Mouse (Mus musculus): Measurements from ENCODE around the gene Sfrp2. TPM values are rescaled to one million over a fixed set of nuclear protein-coding genes. Genes with fewer than 3 reads are reported as not detected.

Gene Sfrp2
- total RNA-seq (2021) = 1 to 10 TPM; 1.7 to 2.3 TPM
- long read RNA-seq, partial matches to known transcripts = 0 of 1 reads
- long read RNA-seq, other reads (novel, unspliced or antisense) = 1 of 1 reads

DNA sequence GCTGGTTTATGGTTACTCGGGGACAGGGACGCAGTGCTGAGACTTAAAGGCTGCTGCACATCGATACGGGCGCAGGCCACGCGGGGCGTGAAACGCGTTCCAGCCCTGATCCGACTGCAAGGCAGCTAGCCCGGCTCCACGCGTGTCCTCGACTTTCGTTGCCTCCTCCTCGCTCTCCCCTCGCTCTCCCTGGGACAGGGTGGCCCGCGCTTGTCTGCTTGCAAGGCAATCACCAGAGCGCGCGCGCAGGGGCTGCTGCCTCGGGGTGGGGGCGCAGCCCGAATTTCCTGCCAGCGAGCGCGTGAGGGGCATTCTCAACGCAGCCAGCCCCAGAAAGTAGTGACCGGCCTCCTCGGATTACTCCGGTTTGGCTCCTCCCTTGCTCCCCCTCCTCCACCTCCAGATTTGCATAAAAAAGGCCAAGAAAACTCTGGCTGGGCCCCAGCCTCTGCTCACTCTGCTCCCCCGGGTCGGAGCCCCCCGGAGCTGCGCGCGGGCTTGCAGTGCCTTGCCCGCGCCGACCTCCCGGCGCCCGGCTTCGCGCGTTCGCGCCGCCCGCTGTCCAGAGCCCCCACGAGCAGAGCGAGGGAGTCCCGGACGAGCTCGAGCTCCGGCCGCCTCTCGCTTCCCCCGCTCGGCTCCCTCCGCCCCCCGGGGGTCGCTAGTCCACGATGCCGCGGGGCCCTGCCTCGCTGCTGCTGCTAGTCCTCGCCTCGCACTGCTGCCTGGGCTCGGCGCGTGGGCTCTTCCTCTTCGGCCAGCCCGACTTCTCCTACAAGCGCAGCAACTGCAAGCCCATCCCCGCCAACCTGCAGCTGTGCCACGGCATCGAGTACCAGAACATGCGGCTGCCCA lies at the start of gene Sfrp2:
Sfrp2 (plus strand) TSS at position 451 of the 855 bp plus-strand sequence.
- no peak for DNase-seq (ENCODE audit: low spot score in 2 of 2)

DNA sequence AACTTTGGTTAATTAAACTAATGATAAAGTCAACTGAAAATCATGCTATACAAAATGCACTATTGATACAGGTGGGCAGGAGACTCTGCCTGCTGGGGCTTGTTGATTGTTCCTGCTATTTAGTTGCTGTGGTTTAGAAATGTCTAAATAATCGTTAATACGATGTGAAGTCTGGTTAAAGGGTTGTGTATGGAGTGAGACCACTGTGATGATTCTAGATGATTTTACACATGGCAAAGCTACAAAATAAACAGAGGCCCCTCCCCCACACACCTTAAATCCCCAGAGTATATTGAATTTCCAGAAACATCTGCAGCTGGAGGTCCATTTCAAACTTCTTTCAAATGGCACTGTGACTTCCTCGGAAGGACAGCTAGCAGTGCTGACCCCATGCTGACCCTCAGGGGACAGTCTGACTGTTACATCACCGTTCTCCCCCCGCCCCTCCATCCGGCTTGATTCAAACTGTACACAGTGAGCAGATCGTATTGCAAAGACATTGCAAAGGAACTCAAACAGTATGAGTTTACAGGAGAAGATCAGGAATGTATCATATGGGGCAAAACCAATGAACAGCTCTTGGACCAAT lies 48.4 kb upstream of the Sfrp2 start:
- no peak for DNase-seq (ENCODE audit: low spot score in 2 of 2)

DNA sequence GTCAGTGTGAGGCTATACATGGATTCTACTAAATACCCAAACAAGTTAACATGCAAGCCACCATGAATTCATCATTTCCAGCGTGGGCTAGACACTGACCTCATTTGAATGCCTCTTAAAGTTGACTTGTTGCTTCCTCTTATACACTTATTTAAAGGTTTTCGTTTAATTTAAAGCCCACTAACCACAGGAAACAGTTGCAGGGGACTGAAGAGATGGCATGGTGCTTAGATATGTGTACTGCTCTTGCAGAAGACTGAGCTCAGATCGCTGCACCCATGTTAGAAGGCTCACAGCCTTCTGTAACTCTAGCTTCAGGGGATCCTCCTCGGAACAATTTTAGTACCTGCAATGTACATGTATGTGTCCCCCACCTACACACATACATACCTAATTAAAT lies 47.5 kb upstream of the Sfrp2 start:
- DNase-seq (ENCODE audit: low spot score in 2 of 2) = no peak

DNA sequence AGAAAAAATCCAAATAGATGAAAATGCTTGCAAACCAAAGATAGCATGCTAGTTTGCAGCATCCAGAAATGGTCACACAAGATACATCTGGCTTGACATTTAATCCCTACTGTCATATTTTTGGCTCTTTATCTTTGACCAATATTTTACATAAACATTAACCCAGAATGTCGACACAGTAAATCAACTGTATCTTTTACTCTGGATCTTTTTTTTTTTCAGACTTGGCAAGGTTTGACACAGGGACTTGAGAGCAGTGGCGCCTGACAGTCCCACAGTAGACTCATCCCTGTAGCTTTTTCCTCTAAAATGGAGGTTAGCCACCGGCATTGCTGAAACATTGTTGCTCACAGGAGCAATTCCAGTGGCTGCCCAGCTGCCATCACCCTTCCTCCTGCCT lies 37.9 kb upstream of the Sfrp2 start:
- no peak for DNase-seq (ENCODE audit: low spot score in 2 of 2)

DNA sequence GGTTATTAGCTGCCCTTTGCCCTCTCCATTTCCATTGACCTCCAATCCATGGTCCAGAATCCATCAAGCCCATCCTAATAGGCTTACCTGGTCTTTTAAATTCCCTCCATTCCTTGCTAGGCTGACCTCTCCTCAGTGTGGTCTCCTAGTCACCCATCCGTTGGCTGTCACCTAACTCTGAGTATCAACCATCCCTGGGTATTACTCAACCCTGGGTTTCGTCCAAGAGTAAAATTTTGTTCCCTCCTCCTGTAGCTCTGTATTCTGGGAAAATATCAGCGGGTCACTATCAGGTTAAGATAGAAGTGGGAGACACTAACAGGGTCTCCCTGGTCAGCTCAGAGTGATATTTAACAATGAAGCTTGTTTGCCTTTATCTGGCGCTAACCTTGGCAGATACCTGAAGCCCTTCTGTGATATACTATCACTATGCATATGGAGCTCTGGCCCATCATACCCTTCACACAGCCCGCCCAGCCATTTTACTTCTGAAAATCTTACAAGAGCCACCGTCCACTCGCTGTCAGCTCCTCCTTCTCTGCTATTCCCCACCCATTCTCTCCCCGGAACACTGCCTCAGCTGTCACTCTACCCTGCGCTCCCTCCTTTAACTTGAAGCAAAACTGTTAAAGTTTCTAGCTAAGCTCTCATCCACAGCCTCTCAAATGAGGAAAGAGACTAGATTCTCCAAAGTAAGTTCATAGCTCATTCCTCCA lies 37.3 kb upstream of the Sfrp2 start:
- no peak for DNase-seq (ENCODE audit: low spot score in 2 of 2)

DNA sequence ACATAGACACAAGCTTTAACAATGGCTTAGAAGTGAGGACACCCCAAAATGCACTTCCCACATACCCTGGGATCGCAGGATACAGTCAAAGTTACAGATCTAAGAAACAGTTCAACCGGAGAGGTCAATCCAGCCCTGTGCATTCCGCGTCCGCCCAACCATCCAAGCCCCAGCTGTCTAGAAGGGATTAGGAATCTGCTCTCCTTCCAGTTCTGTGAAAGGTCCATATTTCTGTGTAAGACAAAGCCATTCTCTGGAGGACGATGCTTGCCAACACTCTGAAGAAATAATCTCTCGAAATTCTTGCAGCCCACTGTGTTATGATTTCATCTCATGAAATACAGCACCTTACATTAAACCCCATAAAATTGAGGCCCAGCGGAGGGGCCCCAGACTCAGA lies 32.1 kb upstream of the Sfrp2 start:
- no peak for DNase-seq (ENCODE audit: low spot score in 2 of 2)

DNA sequence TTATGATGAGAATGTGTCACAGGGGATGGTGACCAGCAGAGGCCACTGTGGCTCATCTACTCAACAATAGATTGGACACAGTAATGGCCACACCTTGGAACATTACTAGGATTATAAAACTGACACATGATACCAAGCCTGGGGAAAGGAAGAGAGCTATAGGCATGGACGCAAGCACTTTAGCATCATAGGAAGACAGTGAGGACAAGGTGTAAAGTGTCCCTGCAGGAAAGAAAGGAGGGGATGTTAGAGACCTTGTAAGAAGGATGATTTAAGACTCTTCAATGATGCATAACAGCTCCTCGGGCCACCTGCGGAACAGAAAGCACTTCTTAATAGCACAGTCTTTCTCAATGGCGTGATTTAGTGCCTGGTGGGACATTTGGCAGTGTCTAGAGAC lies 29.1 kb upstream of the Sfrp2 start:
- no peak for DNase-seq (ENCODE audit: low spot score in 2 of 2)

DNA sequence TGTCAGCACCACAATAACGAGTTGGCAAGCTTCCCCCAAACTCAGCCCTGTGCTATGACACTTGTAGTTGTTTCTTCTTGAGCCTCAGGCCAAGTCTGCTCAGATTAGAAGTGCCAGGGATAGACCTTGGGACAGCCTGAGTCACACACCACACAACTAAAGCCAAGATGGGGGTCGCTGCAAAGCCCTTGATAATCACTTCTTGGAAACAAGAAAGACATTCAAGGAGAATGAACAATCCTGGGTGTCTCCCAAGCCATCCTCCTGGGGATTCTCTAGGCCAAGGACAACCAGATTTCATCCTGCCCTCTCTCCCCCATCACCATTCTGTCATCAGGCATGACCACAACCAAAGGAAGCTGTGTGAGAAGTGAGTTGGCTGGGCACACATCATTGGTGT lies 25.9 kb upstream of the Sfrp2 start:
- DNase-seq (ENCODE audit: low spot score in 2 of 2) = no peak

DNA sequence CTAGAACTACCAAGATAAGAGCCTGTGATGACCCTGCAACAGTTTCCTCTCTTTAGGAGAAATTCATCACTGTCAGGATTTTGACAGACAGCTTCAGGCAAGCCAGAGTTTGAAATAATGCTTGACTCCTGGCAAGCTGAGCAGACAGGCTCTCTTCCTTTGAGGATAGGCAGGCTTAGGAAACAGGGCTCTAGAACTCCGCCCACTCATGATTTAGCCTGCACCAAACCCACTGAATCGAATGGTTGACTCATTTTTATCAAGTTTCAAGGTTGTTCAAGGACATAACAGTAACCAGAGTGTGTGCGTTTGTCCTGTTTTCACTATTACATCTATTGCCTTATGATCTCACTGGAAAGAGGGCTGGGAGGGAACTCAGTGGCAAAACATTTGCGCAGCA lies 18.8 kb upstream of the Sfrp2 start:
- DNase-seq (ENCODE audit: low spot score in 2 of 2) = no peak

DNA sequence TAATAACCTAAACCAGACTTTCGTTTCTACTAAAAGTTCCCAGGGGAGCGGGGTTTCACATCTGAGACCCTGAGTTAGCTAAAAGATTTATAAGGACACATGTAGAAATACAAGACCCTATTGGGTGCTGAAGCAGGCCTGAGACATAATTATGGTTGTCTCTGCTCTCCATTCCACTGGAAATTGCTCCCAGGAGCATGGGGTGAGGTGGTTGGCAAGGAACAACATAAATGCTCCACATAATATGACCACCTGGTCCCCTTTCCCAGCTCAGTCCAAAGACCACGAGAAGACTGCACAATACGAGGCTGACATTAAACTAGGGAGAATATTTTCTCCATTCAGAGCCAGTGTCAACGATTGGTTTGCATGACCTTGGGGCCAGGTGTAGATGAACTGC lies 18.2 kb upstream of the Sfrp2 start:
- no peak for DNase-seq (ENCODE audit: low spot score in 2 of 2)

DNA sequence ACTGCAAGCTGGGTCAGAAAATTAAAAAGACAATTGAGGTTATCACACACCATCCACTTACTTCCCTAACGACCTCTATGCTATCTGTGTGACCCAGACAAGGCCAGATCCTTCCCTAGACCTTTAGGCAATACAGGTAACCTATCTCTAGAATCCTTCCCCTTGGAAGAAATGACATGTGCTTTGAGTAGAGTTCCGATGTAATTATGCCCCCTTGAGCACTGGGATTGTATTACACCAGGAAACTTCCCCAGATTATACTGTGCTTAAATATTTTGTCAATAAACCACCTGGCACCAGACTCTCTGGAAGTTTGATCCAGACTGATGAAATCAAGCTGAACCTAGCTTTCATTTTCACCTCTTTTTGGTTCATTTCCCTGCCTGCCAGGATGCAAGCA lies 14.5 kb upstream of the Sfrp2 start:
- no peak for DNase-seq (ENCODE audit: low spot score in 2 of 2)

DNA sequence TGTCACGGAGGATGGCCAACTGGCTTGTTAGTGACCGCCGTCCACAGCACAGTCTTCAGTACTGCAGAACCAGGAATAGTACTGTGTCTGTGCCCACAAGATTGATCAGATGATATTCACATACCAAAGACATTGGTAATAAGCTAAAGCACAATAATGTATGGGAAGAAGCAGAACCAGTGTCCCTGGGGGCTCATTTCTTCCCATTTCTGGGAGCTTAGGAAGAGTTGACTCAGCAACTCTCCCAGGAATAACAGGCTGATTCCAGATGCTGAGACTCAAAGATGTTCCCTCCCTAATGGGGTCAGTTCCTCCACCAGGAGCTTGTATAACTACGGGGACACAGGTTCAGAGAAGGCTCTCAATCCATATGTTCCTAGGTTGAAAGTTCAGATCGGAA lies 13.9 kb upstream of the Sfrp2 start:
- DNase-seq (ENCODE audit: low spot score in 2 of 2) = no peak

DNA sequence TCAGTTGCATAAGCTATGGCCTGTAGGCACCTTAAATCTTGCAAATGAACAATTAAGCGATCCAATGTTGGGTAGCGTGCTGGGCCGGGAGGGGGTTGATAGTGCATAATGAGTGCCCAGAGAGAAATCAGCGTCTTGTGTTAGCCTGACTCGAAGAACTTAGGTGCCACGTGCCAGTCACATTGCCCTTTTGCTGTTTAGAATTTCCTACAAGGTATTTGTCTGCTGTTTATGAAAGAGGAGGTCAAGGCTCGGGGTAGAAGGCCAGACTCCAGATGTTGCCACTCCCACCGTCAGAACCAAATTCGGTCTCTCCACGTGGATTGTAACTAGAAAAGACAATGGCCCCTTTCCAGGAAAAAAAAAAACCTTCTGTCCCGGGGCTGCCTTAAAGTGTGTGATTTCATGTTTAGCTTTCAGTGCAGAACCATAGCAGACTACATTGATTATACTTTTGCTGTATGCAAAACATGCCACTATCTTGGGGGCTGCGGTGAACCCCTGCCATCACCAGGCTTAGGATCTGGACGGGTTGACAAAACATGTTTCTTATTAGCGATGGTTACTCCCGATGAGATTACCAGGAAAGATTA lies 11.0 kb upstream of the Sfrp2 start:
- no peak for DNase-seq (ENCODE audit: low spot score in 2 of 2)

DNA sequence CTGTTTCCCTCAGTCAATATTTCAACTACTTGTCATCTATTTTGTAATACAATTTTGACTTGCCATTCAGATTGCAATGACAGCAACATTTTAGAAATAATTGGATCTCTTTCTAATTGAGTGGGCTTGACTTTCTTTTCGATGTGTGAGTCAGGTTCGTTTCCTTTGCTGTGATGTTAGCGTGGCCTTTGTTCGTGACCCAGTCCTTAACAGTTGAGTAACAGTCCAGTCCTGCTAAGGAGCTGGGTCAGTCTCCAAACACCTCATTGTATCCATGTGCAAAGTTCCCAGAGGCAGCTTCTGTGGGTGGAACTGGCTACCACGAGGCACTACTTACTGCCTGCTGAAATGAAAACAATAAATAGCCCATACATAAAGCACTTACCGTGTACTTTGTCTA lies 10.5 kb upstream of the Sfrp2 start:
- DNase-seq (ENCODE audit: low spot score in 2 of 2) = no peak

DNA sequence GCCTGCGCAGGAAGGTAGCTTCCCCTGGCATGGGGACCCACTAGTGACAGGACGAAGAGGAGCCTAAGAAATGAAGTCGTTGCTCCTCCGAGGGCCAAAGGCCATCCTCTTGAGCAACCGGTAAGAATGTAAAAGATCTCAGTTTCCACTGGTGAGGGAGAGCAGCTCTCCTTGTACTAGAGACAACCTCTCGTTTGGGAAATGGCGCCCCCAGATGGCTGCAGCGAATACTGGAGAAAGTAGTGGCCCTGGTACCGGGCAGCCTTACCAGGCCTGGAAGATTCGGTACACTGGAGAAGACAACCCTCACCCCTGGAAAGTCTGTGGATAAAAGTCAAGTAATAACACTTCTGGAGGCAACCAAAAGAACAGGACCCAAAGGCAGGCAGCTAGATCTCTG lies 3.8 kb upstream of the Sfrp2 start:
- DNase-seq (ENCODE audit: low spot score in 2 of 2) = no peak

DNA sequence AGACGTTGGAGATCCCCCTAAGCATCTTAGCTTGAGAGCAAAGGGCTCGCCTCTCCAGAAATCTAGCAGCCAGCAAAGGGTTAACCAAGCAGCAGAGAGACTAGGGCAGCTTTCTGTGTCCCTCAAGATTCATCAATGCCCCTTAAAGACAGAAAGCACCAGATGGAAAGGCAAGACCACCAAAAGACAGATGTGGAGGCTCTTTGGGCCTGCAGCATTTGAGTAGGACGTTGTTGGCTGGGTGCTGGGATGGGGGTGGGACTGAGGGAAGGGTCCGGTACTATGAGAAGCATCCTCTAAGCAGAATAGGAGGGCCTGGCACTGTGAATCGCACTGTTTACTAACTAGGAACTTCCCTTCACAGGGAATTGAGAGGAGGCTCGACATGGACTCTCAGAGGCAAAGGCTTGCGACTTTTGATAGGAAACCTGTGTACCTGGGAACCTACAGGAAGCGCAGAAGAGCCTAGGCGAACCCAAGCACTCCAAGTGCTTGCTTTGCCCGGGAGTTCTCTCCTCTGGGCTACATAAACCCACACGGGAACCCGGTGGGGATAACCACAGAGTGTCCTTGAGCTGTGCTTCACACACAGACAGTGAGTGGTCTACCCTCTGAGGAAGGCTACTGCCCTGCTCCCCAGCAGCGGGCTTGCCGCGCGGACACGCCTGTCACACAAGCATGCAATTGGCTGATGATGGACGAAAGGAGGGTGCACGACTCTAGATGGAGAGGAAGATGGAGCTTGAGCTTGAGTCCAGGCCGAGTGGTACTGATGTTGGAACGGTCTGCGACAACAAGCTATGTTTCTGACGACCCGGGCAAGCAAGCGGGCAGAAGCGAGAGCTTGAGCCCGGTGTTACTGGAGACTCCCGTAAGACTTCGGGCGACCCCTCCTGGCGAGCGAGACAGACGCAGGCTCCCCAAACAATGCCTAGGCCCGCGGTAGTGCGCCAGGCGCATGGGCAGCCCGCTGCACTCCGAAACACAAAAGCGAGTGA lies 2.3 kb upstream of the Sfrp2 start:
- DNase-seq (ENCODE audit: low spot score in 2 of 2) = peak; percentile 57 to 82

DNA sequence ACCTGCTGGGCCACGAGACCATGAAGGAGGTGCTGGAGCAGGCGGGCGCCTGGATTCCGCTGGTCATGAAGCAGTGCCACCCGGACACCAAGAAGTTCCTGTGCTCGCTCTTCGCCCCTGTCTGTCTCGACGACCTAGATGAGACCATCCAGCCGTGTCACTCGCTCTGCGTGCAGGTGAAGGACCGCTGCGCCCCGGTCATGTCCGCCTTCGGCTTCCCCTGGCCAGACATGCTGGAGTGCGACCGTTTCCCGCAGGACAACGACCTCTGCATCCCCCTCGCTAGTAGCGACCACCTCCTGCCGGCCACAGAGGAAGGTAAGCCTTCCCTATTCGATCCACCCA lies 577 bp downstream of the Sfrp2 start:
- no peak for DNase-seq (ENCODE audit: low spot score in 2 of 2)

DNA sequence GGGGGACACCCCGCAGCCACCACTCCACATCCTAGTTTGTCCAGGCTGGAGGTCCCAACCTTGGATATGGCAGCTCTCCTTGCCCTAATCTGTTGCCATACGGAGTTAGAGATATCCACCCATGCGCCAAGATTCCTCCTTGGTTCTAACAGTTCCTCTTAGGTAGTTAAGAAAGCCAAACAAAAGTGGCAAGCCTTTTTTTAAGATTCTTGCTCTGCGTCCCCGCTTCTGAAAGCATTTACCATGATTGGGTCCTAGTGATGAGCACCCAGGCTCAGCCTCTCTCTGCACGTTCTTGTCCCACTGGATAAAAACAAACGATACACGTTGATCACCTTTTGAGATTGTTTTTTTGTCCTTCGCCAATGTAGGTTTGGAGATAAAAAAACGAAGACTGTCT lies 1.0 kb downstream of the Sfrp2 start:
- no peak for DNase-seq (ENCODE audit: low spot score in 2 of 2)

DNA sequence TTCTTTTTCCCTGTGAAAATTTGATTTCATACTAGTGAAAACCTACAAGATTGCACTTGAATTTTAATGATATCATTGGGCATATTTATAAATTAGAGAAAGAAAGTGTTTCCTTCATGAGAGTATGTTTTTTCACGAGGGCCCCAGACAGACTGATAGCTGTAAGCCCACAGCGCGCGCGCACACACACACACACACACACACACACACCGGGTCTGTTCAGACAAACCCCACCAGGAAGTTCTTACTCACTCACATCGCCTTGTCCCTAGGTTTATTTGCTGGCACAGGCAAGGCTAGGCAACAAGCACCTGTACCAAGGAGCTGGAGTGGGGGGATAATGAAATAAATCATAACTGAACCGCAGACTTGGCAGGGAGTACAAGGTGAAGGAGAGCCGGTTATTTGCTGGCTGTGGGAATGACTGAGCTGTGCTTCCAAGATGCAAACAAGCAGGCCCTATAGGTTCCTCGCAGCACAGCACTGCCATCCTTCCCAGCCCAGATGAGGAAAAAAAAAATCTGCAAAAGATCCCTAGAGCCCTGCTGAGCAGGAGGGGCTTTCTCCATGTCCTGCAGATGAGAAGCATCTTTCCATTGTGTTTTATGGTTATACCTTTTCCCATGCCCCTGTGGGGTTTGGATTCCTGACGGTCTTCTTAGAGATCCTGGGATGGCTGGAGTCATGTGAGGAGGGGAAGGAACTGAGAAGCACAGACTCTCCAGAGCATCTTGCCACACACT lies 2.3 kb downstream of the Sfrp2 start:
- DNase-seq (ENCODE audit: low spot score in 2 of 2) = no peak

DNA sequence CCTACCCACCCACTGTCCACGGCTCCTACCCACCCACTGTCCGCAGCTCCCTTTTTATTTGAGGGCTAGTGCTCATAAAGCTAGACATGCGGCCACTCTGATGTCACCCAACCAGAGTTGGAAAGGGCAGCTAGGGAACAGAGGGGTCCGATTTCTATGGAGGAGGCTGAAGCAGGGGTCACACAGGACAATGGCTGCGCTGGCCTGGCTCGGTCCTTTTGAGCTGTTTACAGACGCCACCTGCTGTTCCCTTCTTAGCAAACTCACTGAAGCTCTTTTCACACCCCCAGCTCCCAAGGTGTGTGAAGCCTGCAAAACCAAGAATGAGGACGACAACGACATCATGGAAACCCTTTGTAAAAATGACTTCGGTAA lies 2.9 kb downstream of the Sfrp2 start:
- DNase-seq (ENCODE audit: low spot score in 2 of 2) = no peak
